19 mouse cellular contexts compared by ENCODE assay signal in genomic region chr5:136980974-136981373, GRCm38 (mm10). TPM values are rescaled to one million over a fixed set of nuclear protein-coding genes. Genes with fewer than 3 reads are reported as not detected.
A peak's percentile ranks its signal among the peaks of the same experiment; 100 is the strongest.
DNase-seq lines count a peak whose midpoint lies in the region; ATAC-seq and TF ChIP-seq lines count a peak whose summit lies in the region.
"Had no signal": no experiment of that assay in that cellular context is flagged by ENCODE, and none has a peak within 500 bp of the region (broad histone marks: within the 10 kb centered on the region; RNA-seq: fewer than 3 reads in every experiment).

No protein-coding gene starts in this region.

- H3K27me3 ChIP-seq in intestine, postnatal 0 days (replicated peaks; ENCODE audit: control insufficient read depth, insufficient read depth, low read length): no peaks in the 10 kb centered on the region
- no peaks in the 10 kb centered on the region for H3K27me3 ChIP-seq in intestine, embryonic 16.5 days (replicated peaks; ENCODE audit: control insufficient read depth, insufficient read depth, low read length)
- no peaks in the 10 kb centered on the region for H3K27me3 ChIP-seq in limb, embryonic 10.5 days (ENCODE audit: low read depth, poor library complexity, severe bottlenecking)
- H3K27me3 ChIP-seq: heart, embryonic 12.5 days; liver, embryonic 15.5 days; midbrain, embryonic 12.5 days had no signal

- no peak overlapping the region for H3K27ac ChIP-seq in intestine, postnatal 0 days (ENCODE audit: low read depth, low read length)
- H3K27ac ChIP-seq in intestine, embryonic 16.5 days (ENCODE audit: low read length): no peak overlapping the region
- H3K27ac ChIP-seq in limb, embryonic 10.5 days: no peak overlapping the region
- H3K27ac ChIP-seq: macrophage; midbrain, embryonic 12.5 days had no signal

- intact Hi-C loops in left cerebral cortex, postnatal 14 days (cut with DNase I): no loop called here

- no peaks in the 10 kb centered on the region for H3K9me3 ChIP-seq in intestine, postnatal 0 days (ENCODE audit: control insufficient read depth)
- no peaks in the 10 kb centered on the region for H3K9me3 ChIP-seq in intestine, embryonic 16.5 days (ENCODE audit: control insufficient read depth, low read length)
- no peaks in the 10 kb centered on the region for H3K9me3 ChIP-seq in limb, embryonic 10.5 days (replicated peaks)
- H3K9me3 ChIP-seq: heart, embryonic 12.5 days; liver, embryonic 15.5 days; midbrain, embryonic 12.5 days had no signal

- peak; percentile 42 for DNase-seq in thymus, postnatal 4 days
- DNase-seq in thymus, postnatal 36 days: no peak
- DNase-seq in ZHBTc4 (ENCODE audit: low read depth, low spot score): peak; percentile 46
- no peak for DNase-seq in limb, embryonic 10.5 days (ENCODE audit: low spot score)
- no peak for DNase-seq in left cerebral cortex, postnatal 14 days (ENCODE audit: low spot score in 2 of 2)
- DNase-seq: cerebellum, postnatal 25 days; gastrocnemius, postnatal 25 days; heart, postnatal 36 days; kidney, postnatal 14 days; left cerebral cortex, postnatal 4 days; right cerebral cortex, adult 18-20 months had no signal

- H3K4me3 ChIP-seq in intestine, postnatal 0 days (ENCODE audit: low read depth, low read length): no peak overlapping the region
- no peak overlapping the region for H3K4me3 ChIP-seq in intestine, embryonic 16.5 days (ENCODE audit: low read length)
- H3K4me3 ChIP-seq in limb, embryonic 10.5 days: no peak overlapping the region
- H3K4me3 ChIP-seq: heart, embryonic 12.5 days; liver, embryonic 15.5 days; midbrain, embryonic 12.5 days had no signal

- no peaks in the 10 kb centered on the region for H3K4me1 ChIP-seq in intestine, postnatal 0 days (replicated peaks; ENCODE audit: control insufficient read depth, insufficient read depth, low read length)
- H3K4me1 ChIP-seq in intestine, embryonic 16.5 days (ENCODE audit: control insufficient read depth, insufficient read depth, low read length): peaks cover 2% of the 10 kb centered on the region
- peaks cover 10% of the 10 kb centered on the region for H3K4me1 ChIP-seq in limb, embryonic 10.5 days

- peak; percentile 46 for TF ChIP-seq CTCF in intestine, postnatal 0 days (IDR thresholded peaks at IDR 0.05; ENCODE audit: low read depth)

- no peak for ATAC-seq in intestine, postnatal 0 days
- no peak for ATAC-seq in intestine, embryonic 16.5 days
- ATAC-seq: inflammation-experienced regulatory T-cells, adult 6 months had no signal

- WGBS in intestine, postnatal 0 days: 87% methylated on average over 8 of the region's 8 CpGs
- 89% methylated on average over 8 of the region's 8 CpGs for WGBS in intestine, embryonic 16.5 days
- WGBS in limb, embryonic 10.5 days: 91% methylated on average over 8 of the region's 8 CpGs

- no peak overlapping the region for H3K9ac ChIP-seq in intestine, postnatal 0 days (ENCODE audit: low read depth, low read length)
- no peak overlapping the region for H3K9ac ChIP-seq in intestine, embryonic 16.5 days (ENCODE audit: low read depth, low read length)
- H3K9ac ChIP-seq: heart, embryonic 12.5 days; liver, embryonic 15.5 days; midbrain, embryonic 12.5 days had no signal

- H3K36me3 ChIP-seq in intestine, postnatal 0 days (ENCODE audit: control insufficient read depth, insufficient read depth): peaks cover 17% of the 10 kb centered on the region
- H3K36me3 ChIP-seq in intestine, embryonic 16.5 days (ENCODE audit: control insufficient read depth, insufficient read depth, low read length): peaks cover 4% of the 10 kb centered on the region
- H3K36me3 ChIP-seq in limb, embryonic 10.5 days: peaks cover 43% of the 10 kb centered on the region

- no peak overlapping the region for H3K4me2 ChIP-seq in intestine, postnatal 0 days (replicated peaks; ENCODE audit: low read depth)
- no peak overlapping the region for H3K4me2 ChIP-seq in intestine, embryonic 16.5 days (ENCODE audit: low read depth, low read length)
- H3K4me2 ChIP-seq: heart, embryonic 12.5 days; liver, embryonic 15.5 days; midbrain, embryonic 12.5 days had no signal

RNA-seq across cellular contexts. Expression of gene Plod3, which starts 5.8 kb away (rescaled TPM):
- polyA plus RNA-seq in intestine, postnatal 0 days (2015; fragmentation: Nextera tagmentation; extraction: Ambion mirVana): 11.1 and 11.8 TPM in 2 replicates
- polyA plus RNA-seq in intestine, embryonic 16.5 days (2015; fragmentation: Nextera tagmentation; extraction: Ambion mirVana): 40.7 and 44.4 TPM in 2 replicates
- polyA plus RNA-seq in limb, embryonic 10.5 days (2016; fragmentation: Nextera tagmentation; extraction: Ambion mirVana): 39.4 and 40.8 TPM in 2 replicates
- total RNA-seq in left cerebral cortex, postnatal 14 days (2021): 10 to 100 TPM; 32.2 to 36.5 TPM

RNA-seq across cellular contexts. Expression of gene Znhit1, which starts 6.8 kb away (rescaled TPM):
- 84.6 and 91.1 TPM in 2 replicates for polyA plus RNA-seq in intestine, postnatal 0 days (2015; fragmentation: Nextera tagmentation; extraction: Ambion mirVana)
- 114 and 120 TPM in 2 replicates for polyA plus RNA-seq in intestine, embryonic 16.5 days (2015; fragmentation: Nextera tagmentation; extraction: Ambion mirVana)
- polyA plus RNA-seq in limb, embryonic 10.5 days (2016; fragmentation: Nextera tagmentation; extraction: Ambion mirVana): 116 and 119 TPM in 2 replicates
- 10 to 100 TPM; 79.0 to 82.7 TPM for total RNA-seq in left cerebral cortex, postnatal 14 days (2021)

RNA-seq across cellular contexts. Expression of gene Cldn15, which starts 14.6 kb away (rescaled TPM):
- 29.5 and 31.2 TPM in 2 replicates for polyA plus RNA-seq in intestine, postnatal 0 days (2015; fragmentation: Nextera tagmentation; extraction: Ambion mirVana)
- 34.8 and 36.6 TPM in 2 replicates for polyA plus RNA-seq in intestine, embryonic 16.5 days (2015; fragmentation: Nextera tagmentation; extraction: Ambion mirVana)
- 0.13 and 0.39 TPM in 2 replicates for polyA plus RNA-seq in limb, embryonic 10.5 days (2016; fragmentation: Nextera tagmentation; extraction: Ambion mirVana)
- total RNA-seq in left cerebral cortex, postnatal 14 days (2021): under 1 TPM in 1 of 2 experiments, not detected in 1; 0.17 TPM
- polyA plus RNA-seq: inflammation-experienced regulatory T-cells, adult 6 months; macrophage had no signal

RNA-seq across cellular contexts. Expression of gene Fis1, which starts 27.9 kb away (rescaled TPM):
- 318 and 324 TPM in 2 replicates for polyA plus RNA-seq in intestine, postnatal 0 days (2015; fragmentation: Nextera tagmentation; extraction: Ambion mirVana)
- 271 and 281 TPM in 2 replicates for polyA plus RNA-seq in intestine, embryonic 16.5 days (2015; fragmentation: Nextera tagmentation; extraction: Ambion mirVana)
- polyA plus RNA-seq in limb, embryonic 10.5 days (2016; fragmentation: Nextera tagmentation; extraction: Ambion mirVana): 262 and 277 TPM in 2 replicates
- total RNA-seq in left cerebral cortex, postnatal 14 days (2021): 100 to 1,000 TPM; 233 to 242 TPM

RNA-seq across cellular contexts. Expression of gene Vgf, which starts 45.2 kb away (rescaled TPM):
- polyA plus RNA-seq in intestine, postnatal 0 days (2015; fragmentation: Nextera tagmentation; extraction: Ambion mirVana): 1.3 and 1.6 TPM in 2 replicates
- 0.50 and 0.64 TPM in 2 replicates for polyA plus RNA-seq in intestine, embryonic 16.5 days (2015; fragmentation: Nextera tagmentation; extraction: Ambion mirVana)
- 0.16 TPM in 1 of 2 replicates, not detected in the other for polyA plus RNA-seq in limb, embryonic 10.5 days (2016; fragmentation: Nextera tagmentation; extraction: Ambion mirVana)
- 100 to 1,000 TPM; 278 to 317 TPM for total RNA-seq in left cerebral cortex, postnatal 14 days (2021)
- total RNA-seq: gastrocnemius, postnatal 25 days had no signal
- polyA plus RNA-seq: heart, embryonic 12.5 days; inflammation-experienced regulatory T-cells, adult 6 months; liver, embryonic 15.5 days; macrophage; spleen, adult 2 months had no signal

Comparison
In these comparisons a context has a peak if more than half of its experiments do, and no peak if none do; other contexts are left out.
1. DNase-seq: peak in thymus, postnatal 4 days (single experiment) and ZHBTc4 (single experiment); none in thymus, postnatal 36 days (0 of 2), limb, embryonic 10.5 days (single experiment) and left cerebral cortex, postnatal 14 days (0 of 2).
2. RNA of gene Cldn15, which starts 14.6 kb away (polyA plus RNA-seq): 34.8 to 36.6 TPM in intestine, embryonic 16.5 days and 29.5 to 31.2 TPM in intestine, postnatal 0 days; 0.13 to 0.39 TPM in limb, embryonic 10.5 days; every median in the first group is over 10 times any median in the second.